Mouse (Mus musculus): ENCODE measurements around the gene Col4a3. TPM values are rescaled to one million over a fixed set of nuclear protein-coding genes. Genes with fewer than 3 reads are reported as not detected.

Gene Col4a3
- polyA plus RNA-seq, 1 experiment from 2014 or later: 0.09 TPM

GRCm38 (mm10) chr1:82725875-82726185, 139.1 kb downstream of the Col4a3 start:
- H3K4me1 ChIP-seq (replicated peaks; ENCODE audit: control insufficient read depth, insufficient read depth, low read length): 0 out of 2 replicates have a peak, but pooled peaks cover 2% of the 10 kb centered on the region
- peak overlapping the region; percentile 77 for H3K4me2 ChIP-seq (replicated peaks; ENCODE audit: low read depth, low read length)
- no peak for DNase-seq (ENCODE audit: low spot score)
- peak overlapping the region; percentile 89 for H3K4me3 ChIP-seq (ENCODE audit: low read depth, low read length)
- WGBS: 64% methylated on average over 4 of the region's 4 CpGs
- H3K27ac ChIP-seq (ENCODE audit: low read depth, low read length): no peak overlapping the region
- peak overlapping the region; percentile 96 for H3K9ac ChIP-seq (ENCODE audit: low read depth, low read length)
- H3K36me3 ChIP-seq (ENCODE audit: control insufficient read depth, insufficient read depth, low read length): peaks cover 4% of the 10 kb centered on the region; the same call in 1 of the 2 replicates
- H3K9me3 ChIP-seq (ENCODE audit: control insufficient read depth, low read length): no peaks in the 10 kb centered on the region
- no peaks in the 10 kb centered on the region for H3K27me3 ChIP-seq (ENCODE audit: control insufficient read depth, insufficient read depth, low read length)
- no peak for ATAC-seq (ENCODE audit: low FRiP score)

GRCm38 (mm10) chr1:82726482-82726881, 139.8 kb downstream of the Col4a3 start:
- whole genome bisulfite sequencing: 91% methylated on average over 5 of the region's 5 CpGs
- DNase-seq (ENCODE audit: low spot score) (no peak), ATAC-seq (ENCODE audit: low FRiP score) (no peak)
- Histone ChIP-seq H3K9me3 (ENCODE audit: control insufficient read depth, low read length) (no peaks in the 10 kb centered on the region), H3K27ac (ENCODE audit: low read depth, low read length) (no peak overlapping the region), H3K4me1 (replicated peaks; ENCODE audit: control insufficient read depth, insufficient read depth, low read length) (0 out of 2 replicates have a peak, but pooled peaks cover 2% of the 10 kb centered on the region), H3K27me3 (ENCODE audit: control insufficient read depth, insufficient read depth, low read length) (no peaks in the 10 kb centered on the region), H3K36me3 (ENCODE audit: control insufficient read depth, insufficient read depth, low read length) (peaks cover 4% of the 10 kb centered on the region; the same call in 1 of the 2 replicates), H3K4me2 (replicated peaks; ENCODE audit: low read depth, low read length) (no peak overlapping the region), H3K9ac (ENCODE audit: low read depth, low read length) (no peak overlapping the region), H3K4me3 (ENCODE audit: low read depth, low read length) (no peak overlapping the region)

- no peak overlapping the region for H3K4me3 ChIP-seq (ENCODE audit: low read depth, low read length)
- H3K9me3 ChIP-seq (ENCODE audit: control insufficient read depth, low read length): no peaks in the 10 kb centered on the region
- H3K27me3 ChIP-seq (ENCODE audit: control insufficient read depth, insufficient read depth, low read length): no peaks in the 10 kb centered on the region
- peaks cover 8% of the 10 kb centered on the region for H3K36me3 ChIP-seq (ENCODE audit: control insufficient read depth, insufficient read depth, low read length)
- no peak for DNase-seq (ENCODE audit: low spot score)
- H3K27ac ChIP-seq (ENCODE audit: low read depth, low read length): no peak overlapping the region
- no peak overlapping the region for H3K9ac ChIP-seq (ENCODE audit: low read depth, low read length)
- no peak overlapping the region for H3K4me2 ChIP-seq (replicated peaks; ENCODE audit: low read depth, low read length)
- no peak for ATAC-seq (ENCODE audit: low FRiP score)
- H3K4me1 ChIP-seq (replicated peaks; ENCODE audit: control insufficient read depth, insufficient read depth, low read length): no peaks in the 10 kb centered on the region
- WGBS: 92% methylated on average over 1 of the region's 1 CpGs
These were observed 146.6 kb downstream of the Col4a3 start for GRCm38 (mm10) chr1:82733357-82733756.

- Histone ChIP-seq H3K4me3 (ENCODE audit: low read depth, low read length) (no peak overlapping the region), H3K9me3 (ENCODE audit: control insufficient read depth, low read length) (no peaks in the 10 kb centered on the region), H3K4me1 (replicated peaks; ENCODE audit: control insufficient read depth, insufficient read depth, low read length) (no peaks in the 10 kb centered on the region), H3K27ac (ENCODE audit: low read depth, low read length) (no peak overlapping the region), H3K4me2 (replicated peaks; ENCODE audit: low read depth, low read length) (no peak overlapping the region), H3K27me3 (ENCODE audit: control insufficient read depth, insufficient read depth, low read length) (no peaks in the 10 kb centered on the region), H3K36me3 (ENCODE audit: control insufficient read depth, insufficient read depth, low read length) (no peaks in the 10 kb centered on the region), H3K9ac (ENCODE audit: low read depth, low read length) (no peak overlapping the region)
- DNase-seq (ENCODE audit: low spot score): no peak
- ATAC-seq (ENCODE audit: low FRiP score): no peak
- WGBS: 98% methylated on average over 1 of the region's 1 CpGs
These were observed 151.3 kb downstream of the Col4a3 start for GRCm38 (mm10) chr1:82738066-82738465.

GRCm38 (mm10) chr1:82741539-82741938, 154.8 kb downstream of the Col4a3 start:
- no peak overlapping the region for H3K27ac ChIP-seq (ENCODE audit: low read depth, low read length)
- H3K27me3 ChIP-seq (ENCODE audit: control insufficient read depth, insufficient read depth, low read length): no peaks in the 10 kb centered on the region
- ATAC-seq (ENCODE audit: low FRiP score) (no peak), DNase-seq (ENCODE audit: low spot score) (no peak)
- H3K9me3 ChIP-seq (ENCODE audit: control insufficient read depth, low read length): no peaks in the 10 kb centered on the region
- H3K9ac ChIP-seq (ENCODE audit: low read depth, low read length): no peak overlapping the region
- H3K36me3 ChIP-seq (ENCODE audit: control insufficient read depth, insufficient read depth, low read length): no peaks in the 10 kb centered on the region
- H3K4me3 ChIP-seq (ENCODE audit: low read depth, low read length): no peak overlapping the region
- 91% methylated on average over 7 of the region's 7 CpGs for WGBS
- H3K4me1 ChIP-seq (replicated peaks; ENCODE audit: control insufficient read depth, insufficient read depth, low read length): no peaks in the 10 kb centered on the region
- H3K4me2 ChIP-seq (replicated peaks; ENCODE audit: low read depth, low read length): no peak overlapping the region

- Histone ChIP-seq H3K27ac (ENCODE audit: low read depth, low read length) (no peak overlapping the region), H3K4me3 (ENCODE audit: low read depth, low read length) (no peak overlapping the region), H3K36me3 (ENCODE audit: control insufficient read depth, insufficient read depth, low read length) (no peaks in the 10 kb centered on the region), H3K9me3 (ENCODE audit: control insufficient read depth, low read length) (no peaks in the 10 kb centered on the region), H3K27me3 (ENCODE audit: control insufficient read depth, insufficient read depth, low read length) (no peaks in the 10 kb centered on the region), H3K4me2 (replicated peaks; ENCODE audit: low read depth, low read length) (no peak overlapping the region), H3K4me1 (replicated peaks; ENCODE audit: control insufficient read depth, insufficient read depth, low read length) (no peaks in the 10 kb centered on the region), H3K9ac (ENCODE audit: low read depth, low read length) (no peak overlapping the region)
- DNase-seq (ENCODE audit: low spot score) (no peak), ATAC-seq (ENCODE audit: low FRiP score) (no peak)
- 89% methylated on average over 3 of the region's 3 CpGs for WGBS
These were observed 157.2 kb downstream of the Col4a3 start for GRCm38 (mm10) chr1:82743962-82744361.

GRCm38 (mm10) chr1:82746408-82746807, 159.7 kb downstream of the Col4a3 start:
- H3K4me3 ChIP-seq (ENCODE audit: low read depth, low read length): no peak overlapping the region
- WGBS: 90% methylated on average over 4 of the region's 4 CpGs
- no peak overlapping the region for H3K9ac ChIP-seq (ENCODE audit: low read depth, low read length)
- H3K4me2 ChIP-seq (replicated peaks; ENCODE audit: low read depth, low read length): no peak overlapping the region
- no peaks in the 10 kb centered on the region for H3K27me3 ChIP-seq (ENCODE audit: control insufficient read depth, insufficient read depth, low read length)
- H3K4me1 ChIP-seq (replicated peaks; ENCODE audit: control insufficient read depth, insufficient read depth, low read length): no peaks in the 10 kb centered on the region
- ATAC-seq (ENCODE audit: low FRiP score) (no peak), DNase-seq (ENCODE audit: low spot score) (no peak)
- no peak overlapping the region for H3K27ac ChIP-seq (ENCODE audit: low read depth, low read length)
- H3K9me3 ChIP-seq (ENCODE audit: control insufficient read depth, low read length): no peaks in the 10 kb centered on the region
- H3K36me3 ChIP-seq (ENCODE audit: control insufficient read depth, insufficient read depth, low read length): no peaks in the 10 kb centered on the region

- H3K9ac ChIP-seq (ENCODE audit: low read depth, low read length): no peak overlapping the region
- WGBS: 87% methylated on average over 2 of the region's 2 CpGs
- no peak for ATAC-seq (ENCODE audit: low FRiP score)
- H3K4me2 ChIP-seq (replicated peaks; ENCODE audit: low read depth, low read length): no peak overlapping the region
- no peak overlapping the region for H3K27ac ChIP-seq (ENCODE audit: low read depth, low read length)
- no peak for DNase-seq (ENCODE audit: low spot score)
- H3K4me1 ChIP-seq (replicated peaks; ENCODE audit: control insufficient read depth, insufficient read depth, low read length): no peaks in the 10 kb centered on the region
- no peak overlapping the region for H3K4me3 ChIP-seq (ENCODE audit: low read depth, low read length)
- no peaks in the 10 kb centered on the region for H3K9me3 ChIP-seq (ENCODE audit: control insufficient read depth, low read length)
- no peaks in the 10 kb centered on the region for H3K36me3 ChIP-seq (ENCODE audit: control insufficient read depth, insufficient read depth, low read length)
- no peaks in the 10 kb centered on the region for H3K27me3 ChIP-seq (ENCODE audit: control insufficient read depth, insufficient read depth, low read length)
These were observed 161.2 kb downstream of the Col4a3 start for GRCm38 (mm10) chr1:82747714-82748452.

- Histone ChIP-seq H3K27ac (ENCODE audit: low read depth, low read length) (no peak overlapping the region), H3K36me3 (ENCODE audit: control insufficient read depth, insufficient read depth, low read length) (0 out of 2 replicates have a peak, but pooled peaks cover 2% of the 10 kb centered on the region), H3K4me1 (replicated peaks; ENCODE audit: control insufficient read depth, insufficient read depth, low read length) (no peaks in the 10 kb centered on the region), H3K27me3 (ENCODE audit: control insufficient read depth, insufficient read depth, low read length) (no peaks in the 10 kb centered on the region), H3K4me2 (replicated peaks; ENCODE audit: low read depth, low read length) (no peak overlapping the region), H3K4me3 (ENCODE audit: low read depth, low read length) (no peak overlapping the region), H3K9me3 (ENCODE audit: control insufficient read depth, low read length) (no peaks in the 10 kb centered on the region), H3K9ac (ENCODE audit: low read depth, low read length) (no peak overlapping the region)
- no peak for ATAC-seq (ENCODE audit: low FRiP score)
- DNase-seq (ENCODE audit: low spot score): peak; percentile 35
- WGBS: 92% methylated on average over 1 of the region's 1 CpGs
These were observed 172.8 kb downstream of the Col4a3 start for GRCm38 (mm10) chr1:82759520-82759919.

All from hindbrain, embryonic 11.5 days (tissue).